Mouse (Mus musculus): ENCODE results near the gene Myo1d. TPM values are rescaled to one million over a fixed set of nuclear protein-coding genes. Genes with fewer than 3 reads are reported as not detected.
A peak's percentile ranks its signal among the peaks of the same experiment; 100 is the strongest.

Gene Myo1d
- polyA plus RNA-seq, 1 experiment = 5.9 TPM

GRCm38 (mm10) chr11:80518421-80519367, 261.1 kb downstream of the Myo1d start:
- no peak overlapping the region for H3K27ac ChIP-seq (ENCODE audit: control insufficient read depth, insufficient read depth, low read length)
- WGBS = 84% methylated on average over 9 of the region's 9 CpGs
- no peak overlapping the region for H3K4me3 ChIP-seq (ENCODE audit: control insufficient read depth, insufficient read depth, low read length)
- no peak for DNase-seq
- H3K4me1 ChIP-seq (replicated peaks; ENCODE audit: control insufficient read depth, insufficient read depth, low read length) = peaks cover 19% of the 10 kb centered on the region
- H3K36me3 ChIP-seq (ENCODE audit: control insufficient read depth, insufficient read depth, low read length) = no peaks in the 10 kb centered on the region
- TF ChIP-seq CTCF (IDR thresholded peaks at IDR 0.05; ENCODE audit: borderline replicate concordance, control insufficient read depth, extremely low read depth, insufficient read depth, low read length, poor library complexity) (no peak), POLR2A (IDR thresholded peaks at IDR 0.05; ENCODE audit: control insufficient read depth, extremely low read depth, insufficient read depth, low read length, poor library complexity) (no peak)
- no peaks in the 10 kb centered on the region for H3K27me3 ChIP-seq (ENCODE audit: control insufficient read depth, insufficient read depth, low read length)

GRCm38 (mm10) chr11:80515895-80516294, 263.9 kb downstream of the Myo1d start:
- H3K27me3 ChIP-seq (ENCODE audit: control insufficient read depth, insufficient read depth, low read length) = no peaks in the 10 kb centered on the region
- no peak for TF ChIP-seq CTCF (IDR thresholded peaks at IDR 0.05; ENCODE audit: borderline replicate concordance, control insufficient read depth, extremely low read depth, insufficient read depth, low read length, poor library complexity)
- TF ChIP-seq POLR2A (IDR thresholded peaks at IDR 0.05; ENCODE audit: control insufficient read depth, extremely low read depth, insufficient read depth, low read length, poor library complexity) = no peak
- H3K4me3 ChIP-seq (ENCODE audit: control insufficient read depth, insufficient read depth, low read length) = no peak overlapping the region
- peaks cover 44% of the 10 kb centered on the region for H3K4me1 ChIP-seq (replicated peaks; ENCODE audit: control insufficient read depth, insufficient read depth, low read length)
- H3K36me3 ChIP-seq (ENCODE audit: control insufficient read depth, insufficient read depth, low read length) = no peaks in the 10 kb centered on the region
- 96% methylated on average over 8 of the region's 8 CpGs for WGBS
- DNase-seq = no peak
- no peak overlapping the region for H3K27ac ChIP-seq (ENCODE audit: control insufficient read depth, insufficient read depth, low read length)

GRCm38 (mm10) chr11:80515346-80515745, 264.5 kb downstream of the Myo1d start:
- WGBS = 87% methylated on average over 1 of the region's 1 CpGs
- H3K27ac ChIP-seq (ENCODE audit: control insufficient read depth, insufficient read depth, low read length) = no peak overlapping the region
- no peak for TF ChIP-seq POLR2A (IDR thresholded peaks at IDR 0.05; ENCODE audit: control insufficient read depth, extremely low read depth, insufficient read depth, low read length, poor library complexity)
- no peak for TF ChIP-seq CTCF (IDR thresholded peaks at IDR 0.05; ENCODE audit: borderline replicate concordance, control insufficient read depth, extremely low read depth, insufficient read depth, low read length, poor library complexity)
- no peaks in the 10 kb centered on the region for H3K36me3 ChIP-seq (ENCODE audit: control insufficient read depth, insufficient read depth, low read length)
- peaks cover 49% of the 10 kb centered on the region for H3K4me1 ChIP-seq (replicated peaks; ENCODE audit: control insufficient read depth, insufficient read depth, low read length)
- H3K4me3 ChIP-seq (ENCODE audit: control insufficient read depth, insufficient read depth, low read length) = no peak overlapping the region
- no peak for DNase-seq
- no peaks in the 10 kb centered on the region for H3K27me3 ChIP-seq (ENCODE audit: control insufficient read depth, insufficient read depth, low read length)

GRCm38 (mm10) chr11:80513796-80514195, 266.0 kb downstream of the Myo1d start:
- no peak overlapping the region for H3K4me3 ChIP-seq (ENCODE audit: control insufficient read depth, insufficient read depth, low read length)
- DNase-seq = peak; percentile 18
- H3K36me3 ChIP-seq (ENCODE audit: control insufficient read depth, insufficient read depth, low read length) = no peaks in the 10 kb centered on the region
- peaks cover 63% of the 10 kb centered on the region for H3K4me1 ChIP-seq (replicated peaks; ENCODE audit: control insufficient read depth, insufficient read depth, low read length)
- H3K27me3 ChIP-seq (ENCODE audit: control insufficient read depth, insufficient read depth, low read length) = no peaks in the 10 kb centered on the region
- peak overlapping the region; percentile 49; the same call in 1 of the 2 replicates for H3K27ac ChIP-seq (ENCODE audit: control insufficient read depth, insufficient read depth, low read length)
- WGBS = 7% methylated on average over 7 of the region's 7 CpGs
- no peak for TF ChIP-seq POLR2A (IDR thresholded peaks at IDR 0.05; ENCODE audit: control insufficient read depth, extremely low read depth, insufficient read depth, low read length, poor library complexity)
- no peak for TF ChIP-seq CTCF (IDR thresholded peaks at IDR 0.05; ENCODE audit: borderline replicate concordance, control insufficient read depth, extremely low read depth, insufficient read depth, low read length, poor library complexity)

- peak; percentile 51 for DNase-seq
- no peak overlapping the region for H3K4me3 ChIP-seq (ENCODE audit: control insufficient read depth, insufficient read depth, low read length)
- H3K36me3 ChIP-seq (ENCODE audit: control insufficient read depth, insufficient read depth, low read length) = no peaks in the 10 kb centered on the region
- no peak for TF ChIP-seq POLR2A (IDR thresholded peaks at IDR 0.05; ENCODE audit: control insufficient read depth, extremely low read depth, insufficient read depth, low read length, poor library complexity)
- no peak for TF ChIP-seq CTCF (IDR thresholded peaks at IDR 0.05; ENCODE audit: borderline replicate concordance, control insufficient read depth, extremely low read depth, insufficient read depth, low read length, poor library complexity)
- whole genome bisulfite sequencing = 25% methylated on average over 19 of the region's 19 CpGs
- peaks cover 71% of the 10 kb centered on the region for H3K4me1 ChIP-seq (replicated peaks; ENCODE audit: control insufficient read depth, insufficient read depth, low read length)
- H3K27ac ChIP-seq (ENCODE audit: control insufficient read depth, insufficient read depth, low read length) = peak overlapping the region; percentile 70
- no peaks in the 10 kb centered on the region for H3K27me3 ChIP-seq (ENCODE audit: control insufficient read depth, insufficient read depth, low read length)
Measured at GRCm38 (mm10) chr11:80512313-80513056, 267.3 kb downstream of the Myo1d start.

GRCm38 (mm10) chr11:80510124-80510523, 269.7 kb downstream of the Myo1d start:
- no peaks in the 10 kb centered on the region for H3K27me3 ChIP-seq (ENCODE audit: control insufficient read depth, insufficient read depth, low read length)
- TF ChIP-seq CTCF (IDR thresholded peaks at IDR 0.05; ENCODE audit: borderline replicate concordance, control insufficient read depth, extremely low read depth, insufficient read depth, low read length, poor library complexity) (no peak), POLR2A (IDR thresholded peaks at IDR 0.05; ENCODE audit: control insufficient read depth, extremely low read depth, insufficient read depth, low read length, poor library complexity) (no peak)
- H3K27ac ChIP-seq (ENCODE audit: control insufficient read depth, insufficient read depth, low read length) = peak overlapping the region; percentile 52; the same call in 1 of the 2 replicates
- H3K4me1 ChIP-seq (replicated peaks; ENCODE audit: control insufficient read depth, insufficient read depth, low read length) = peaks cover 81% of the 10 kb centered on the region
- no peaks in the 10 kb centered on the region for H3K36me3 ChIP-seq (ENCODE audit: control insufficient read depth, insufficient read depth, low read length)
- DNase-seq = peak; percentile 40
- 69% methylated on average over 10 of the region's 10 CpGs for WGBS
- no peak overlapping the region for H3K4me3 ChIP-seq (ENCODE audit: control insufficient read depth, insufficient read depth, low read length)
